Mouse (Mus musculus) frontal cortex, adult 2 months (tissue): Measurements from ENCODE around the gene Sema6c. TPM values are rescaled to one million over a fixed set of nuclear protein-coding genes. Genes with fewer than 3 reads are reported as not detected.
A peak's percentile ranks its signal among the peaks of the same experiment; 100 is the strongest.
"Not testable (repeated sequence)": the region's sequence is repeated elsewhere in the genome, so short reads cannot be mapped to it uniquely, and the experiment has no call there.

Experiments
- DNase-seq, 2 experiments: peaks; one replicate each; pipeline ENCODE4 v3.0.0; 2022; ENCODE audit warnings: low spot score in 1 of 2; ENCODE audit errors: extremely low spot score in 1 of 2
- polyA plus RNA-seq: library from polyadenylated mRNA; depleted of rRNA; stranded (reverse); fragments of >200 nt; gene quantifications from 2 replicates; pipeline ENCODE4 v1.2.3, GENCODE M21; 2012

Sema6c gene
- polyA plus RNA-seq, 1 experiment = 34.6 TPM

GRCm38 (mm10) chr3:95181841-95182240 is 21.6 kb downstream of the Sema6c start:
- no peak for DNase-seq

- DNase-seq = peak in 1 of 2 experiments; percentile 33
Observed at GRCm38 (mm10) chr3:95184796-95185577, 24.7 kb downstream of the Sema6c start.

- DNase-seq = no peak
Observed at GRCm38 (mm10) chr3:95186100-95186499, 25.8 kb downstream of the Sema6c start.

- no peak for DNase-seq
Observed at GRCm38 (mm10) chr3:95186888-95187287, 26.6 kb downstream of the Sema6c start.

- DNase-seq = no peak
Observed at GRCm38 (mm10) chr3:95194721-95195135, 34.5 kb downstream of the Sema6c start.

- DNase-seq = no peak
Observed at GRCm38 (mm10) chr3:95195772-95196171, 35.5 kb downstream of the Sema6c start.

- DNase-seq = no peak
Observed at GRCm38 (mm10) chr3:95199101-95199500, 38.8 kb downstream of the Sema6c start.

- no peak for DNase-seq
Observed at GRCm38 (mm10) chr3:95200132-95200531, 39.9 kb downstream of the Sema6c start.

GRCm38 (mm10) chr3:95200562-95200961 is 40.3 kb downstream of the Sema6c start:
- peak in 1 of 2 experiments; percentile 17 for DNase-seq

- DNase-seq = peak; percentile 44 to 62
Observed at GRCm38 (mm10) chr3:95203880-95204279, 43.6 kb downstream of the Sema6c start.

- no peak for DNase-seq
Observed at GRCm38 (mm10) chr3:95208286-95208685, 48.0 kb downstream of the Sema6c start.

GRCm38 (mm10) chr3:95210585-95210984 is 50.3 kb downstream of the Sema6c start:
- DNase-seq = no peak

- not testable (repeated sequence) for DNase-seq
Observed at GRCm38 (mm10) chr3:95212889-95213608, 52.8 kb downstream of the Sema6c start.

- no peak for DNase-seq
Observed at GRCm38 (mm10) chr3:95213609-95213975, 53.3 kb downstream of the Sema6c start.

- DNase-seq = no peak
Observed at GRCm38 (mm10) chr3:95216655-95217254, 56.5 kb downstream of the Sema6c start.

- DNase-seq = peak; percentile 77 to 93
Observed at GRCm38 (mm10) chr3:95217255-95218134, 57.2 kb downstream of the Sema6c start, which contains the start of gene Gabpb2. Gabpb2 (minus strand) TSS chr3:95217916.

GRCm38 (mm10) chr3:95218466-95219137 is 58.3 kb downstream of the Sema6c start:
- DNase-seq = no peak

GRCm38 (mm10) chr3:95223041-95223440 is 62.8 kb downstream of the Sema6c start:
- no peak for DNase-seq
